Mouse (Mus musculus): ENCODE results near the gene Cfi.

Cfi gene

DNA sequence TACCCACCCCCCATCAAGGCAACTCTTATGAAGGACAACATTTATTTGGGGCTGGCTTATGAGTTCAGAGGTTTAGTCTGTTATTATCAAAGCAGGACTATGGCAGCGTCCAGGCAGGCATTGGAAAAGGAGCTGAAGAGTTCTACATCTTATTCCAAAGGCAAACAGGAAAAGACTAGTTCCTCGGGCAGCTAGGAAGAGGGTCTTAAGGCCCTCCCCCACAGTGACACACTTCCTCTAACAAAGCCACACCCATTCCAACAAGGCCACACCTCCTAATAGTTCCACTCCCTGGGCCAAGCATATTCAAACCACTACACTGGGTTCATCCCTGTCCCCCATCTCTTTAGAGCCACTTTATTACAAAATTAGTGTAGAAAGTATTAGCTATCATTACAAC is 26.9 kb downstream of the Cfi start:
- intact Hi-C loops (cut with DNase I), result loop anchor here (2.0 kb wide), 1 partner anchor 218 kb away; no protein-coding TSS in a partner anchor

DNA sequence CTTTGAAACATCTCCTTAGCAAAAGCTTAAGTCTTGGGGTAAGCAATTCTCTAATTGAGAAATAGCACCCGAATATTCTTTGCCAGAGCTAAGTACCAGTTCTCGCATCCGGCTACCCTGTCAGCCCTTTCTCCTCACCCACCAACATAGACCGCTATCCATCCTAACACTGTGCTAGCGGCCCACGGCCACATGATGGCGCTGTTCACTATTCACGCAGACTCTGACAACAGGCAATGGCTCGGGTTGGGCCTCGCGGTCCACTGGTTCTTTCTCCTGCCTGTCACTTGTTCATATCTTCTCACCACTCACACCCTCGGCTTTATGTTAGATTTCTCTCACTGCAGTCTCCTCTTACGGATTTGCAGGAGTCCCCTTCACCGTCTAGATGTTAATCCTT is 28.0 kb downstream of the Cfi start:
- intact Hi-C loops (cut with DNase I), result loop anchor here (2.0 kb wide), 1 partner anchor 217 kb away; no protein-coding TSS in a partner anchor

DNA sequence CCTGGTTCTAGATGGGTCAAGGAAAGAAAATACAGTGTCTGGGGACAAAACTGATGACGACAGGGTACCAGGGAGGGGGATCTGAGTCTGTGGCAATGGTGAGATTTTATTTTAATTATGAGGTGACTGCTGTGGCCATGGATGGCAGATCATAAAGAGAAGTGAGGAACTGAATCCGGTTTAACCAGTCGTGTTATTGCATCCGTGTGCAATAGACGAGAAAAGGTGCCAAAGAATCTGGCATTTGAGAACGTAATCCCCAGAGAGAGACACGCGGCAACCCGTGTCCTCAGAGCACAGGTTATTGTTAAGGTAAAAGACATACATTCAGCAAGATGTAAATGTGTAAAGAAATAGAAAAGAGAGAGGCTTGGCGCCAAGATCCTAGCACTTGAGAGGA is 41.6 kb downstream of the Cfi start:
- intact Hi-C loops (cut with DNase I), result loop anchor here (5.0 kb wide), 1 partner anchor 50 kb away; no protein-coding TSS in a partner anchor

GRCm38 (mm10) chr3:129878405-129879021 is 42.8 kb downstream of the Cfi start, which contains the start of gene Pla2g12a:
Pla2g12a (plus strand) TSS chr3:129878606.
- intact Hi-C loops (cut with DNase I), result loop anchor here (1.0 to 5.0 kb wide), 2 partner anchors 23 to 51 kb away; partner anchors contain the start of gene Casp6

- intact Hi-C loops (cut with DNase I), result loop anchor here (1.0 to 5.0 kb wide), 2 partner anchors 22 to 52 kb away; partner anchors contain the start of gene Casp6
Measured at GRCm38 (mm10) chr3:129879131-129879757, 43.6 kb downstream of the Cfi start.

DNA sequence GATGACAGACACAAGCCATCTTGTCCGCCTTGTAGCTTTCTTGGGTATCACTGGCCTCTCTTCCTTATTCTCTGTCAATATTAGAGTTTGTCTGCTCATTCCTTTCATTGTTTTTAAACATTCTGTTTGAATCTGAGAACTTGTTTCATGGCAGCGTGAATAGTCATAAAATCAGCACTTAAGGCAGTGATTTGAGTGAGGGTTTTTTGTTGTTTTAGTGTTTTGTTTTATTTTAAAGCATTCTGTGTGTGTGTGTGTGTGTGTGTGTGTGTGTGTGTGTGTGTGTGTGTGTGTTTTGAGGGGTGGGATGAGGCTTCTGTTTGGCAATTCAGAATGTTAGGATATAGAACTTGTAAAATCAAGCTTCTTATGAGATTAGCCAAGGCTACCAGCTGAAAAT is 44.2 kb downstream of the Cfi start:
- intact Hi-C loops (cut with DNase I), result loop anchor here (1.0 to 5.0 kb wide), 2 partner anchors 21 to 53 kb away; partner anchors contain the start of gene Casp6

- intact Hi-C loops (cut with DNase I), result no loop called here
Measured at GRCm38 (mm10) chr3:129880925-129881593, 45.4 kb downstream of the Cfi start.

DNA sequence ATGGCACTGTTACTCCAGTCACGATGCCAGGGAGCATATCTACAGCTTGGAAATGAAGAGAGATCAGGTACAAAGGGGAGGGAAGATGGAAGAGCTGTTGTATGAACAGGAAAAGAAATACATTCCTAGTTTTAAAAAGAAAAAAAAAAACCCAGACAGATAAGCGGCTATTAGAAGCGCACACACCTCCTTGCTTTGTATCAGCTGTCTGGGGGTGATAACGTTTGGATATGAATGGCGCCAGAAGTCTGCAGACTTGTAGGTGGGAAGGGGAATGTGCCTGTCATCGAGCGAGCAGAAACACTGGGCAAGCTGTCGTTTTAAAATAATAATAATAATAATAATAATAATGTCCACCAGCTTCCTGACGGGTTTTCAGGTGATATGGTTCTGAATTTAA is 49.9 kb downstream of the Cfi start:
- intact Hi-C loops (cut with DNase I), result no loop called here

GRCm38 (mm10) chr3:129886430-129886829 is 50.7 kb downstream of the Cfi start:
- intact Hi-C loops (cut with DNase I), result no loop called here

DNA sequence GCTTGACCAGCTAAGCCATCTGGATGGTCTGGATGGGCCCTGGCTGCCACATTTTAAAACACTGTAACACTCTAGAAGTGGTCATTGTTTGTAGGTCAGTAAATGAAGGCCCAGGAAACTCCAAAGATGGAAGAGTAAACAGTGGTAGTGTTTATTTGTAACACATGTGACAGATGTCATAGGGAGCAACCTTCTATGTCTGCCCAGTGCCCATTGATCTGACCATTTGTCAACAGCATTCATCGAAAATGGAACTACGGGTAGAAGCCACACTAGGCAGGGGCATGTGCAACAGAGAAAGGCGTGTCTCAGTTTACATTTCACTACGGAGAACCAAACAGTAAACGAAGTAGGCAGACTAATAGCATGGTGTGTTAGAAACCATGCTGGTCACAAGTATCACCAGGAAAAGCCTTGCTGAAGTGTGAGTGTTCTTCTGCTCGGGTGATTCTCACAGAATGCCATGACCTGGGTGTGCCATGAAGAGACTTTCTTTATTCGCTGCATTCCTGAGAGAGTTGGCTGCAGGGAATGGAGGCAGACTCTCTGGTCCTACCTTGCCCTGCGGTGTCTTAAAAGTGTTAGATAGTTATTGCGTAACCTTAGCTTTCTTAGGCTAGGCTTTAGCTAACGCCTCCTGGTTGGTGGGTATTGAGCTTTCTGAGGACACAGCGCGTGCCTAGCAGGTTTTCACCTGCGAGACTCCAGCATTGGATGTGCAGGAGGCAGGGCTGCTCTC is 52.3 kb downstream of the Cfi start:
- intact Hi-C loops (cut with DNase I), result no loop called here

DNA sequence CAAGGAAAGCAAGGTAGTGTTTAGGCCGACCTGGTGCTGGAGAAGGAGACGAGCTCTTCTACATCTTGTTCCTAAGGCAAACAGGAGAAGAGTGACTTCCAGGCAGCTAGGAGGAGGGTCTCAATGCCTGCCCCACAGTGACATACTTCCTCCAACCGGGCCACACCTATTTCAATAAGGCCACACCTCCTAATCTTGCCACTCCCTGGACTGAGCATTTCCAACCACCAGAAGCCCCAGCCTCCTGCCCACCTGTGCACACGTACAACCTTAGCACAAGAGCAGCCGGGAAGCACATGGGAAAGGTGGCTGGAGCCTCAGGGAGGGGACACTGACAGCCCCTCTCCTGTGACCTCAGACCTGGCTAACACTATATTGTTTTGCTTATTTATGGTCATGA is 56.3 kb downstream of the Cfi start:
- intact Hi-C loops (cut with DNase I), result no loop called here

DNA sequence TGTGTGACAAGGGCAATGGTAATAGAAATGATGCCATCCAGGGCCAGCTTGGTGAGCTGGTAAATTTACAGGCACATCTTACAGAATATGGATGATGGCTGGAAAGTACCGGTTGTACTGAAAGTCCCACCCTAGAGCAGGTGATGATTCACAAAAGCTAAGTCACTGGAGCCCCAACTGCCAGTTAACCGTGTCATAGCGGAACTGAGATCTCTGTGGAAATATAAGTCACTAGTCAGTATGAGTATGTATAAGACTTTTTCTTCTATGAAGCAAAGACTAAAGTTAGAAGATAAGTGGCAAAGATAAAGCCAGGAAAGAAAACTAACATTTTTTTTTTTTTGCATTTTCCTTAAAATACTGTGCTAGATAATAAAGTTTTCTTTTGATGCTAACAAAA is 57.5 kb downstream of the Cfi start:
- intact Hi-C loops (cut with DNase I), result no loop called here

DNA sequence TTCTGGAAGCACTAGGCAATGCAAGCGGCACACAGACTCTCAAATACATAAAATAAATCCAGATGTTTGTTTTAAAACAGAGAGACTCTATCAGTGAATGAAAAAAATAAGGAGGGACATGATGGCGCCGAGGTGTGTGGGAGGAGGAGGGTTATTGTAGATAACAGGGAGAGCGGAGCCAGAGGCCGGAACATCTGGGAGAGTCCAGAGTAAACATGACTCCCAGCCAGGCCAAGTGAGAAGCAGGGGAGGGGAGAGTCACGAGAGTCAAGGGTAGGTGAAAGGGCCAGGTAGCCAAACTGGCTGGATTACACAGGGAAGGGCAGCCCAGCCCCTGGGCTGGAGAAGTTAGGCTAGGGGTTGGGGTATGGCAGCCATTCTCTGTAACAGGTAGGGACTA is 60.9 kb downstream of the Cfi start:
- intact Hi-C loops (cut with DNase I), result no loop called here

GRCm38 (mm10) chr3:129898886-129899285 is 63.2 kb downstream of the Cfi start:
- intact Hi-C loops (cut with DNase I), result no loop called here

DNA sequence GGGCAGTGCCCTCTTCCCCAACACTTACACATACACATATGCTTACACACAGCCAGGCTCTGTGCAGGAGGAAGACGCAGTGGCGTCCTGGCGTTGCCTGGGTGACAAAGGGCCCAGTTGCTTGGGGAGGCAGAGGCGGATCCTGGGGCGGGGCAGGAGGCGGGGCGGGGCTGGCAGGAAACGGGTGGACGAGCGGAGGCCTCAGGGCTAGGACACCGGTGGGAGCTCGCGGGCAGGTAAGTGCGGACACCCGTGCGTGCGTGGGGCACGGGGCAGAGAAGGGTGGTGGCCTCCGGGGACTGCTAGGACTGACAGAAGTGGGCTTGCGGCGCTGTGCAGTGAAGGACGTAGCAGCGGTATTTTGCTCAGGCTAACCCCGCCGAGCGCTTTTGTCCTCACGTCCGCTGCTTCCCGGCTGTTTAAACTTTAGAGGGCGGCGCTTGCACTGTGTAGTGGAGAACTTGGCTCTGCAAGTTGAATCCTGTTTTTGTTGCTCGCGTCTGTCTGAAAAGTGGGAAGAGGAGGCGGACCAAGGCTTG is 65.7 kb downstream of the Cfi start, which contains the start of gene Casp6:
Casp6 (plus strand) TSS at position 155 of the 539 bp plus-strand sequence.
- intact Hi-C loops (cut with DNase I), result loop anchor here (1.0 kb wide), 1 partner anchor 22 kb away; no protein-coding TSS in a partner anchor

GRCm38 (mm10) chr3:129903369-129903768 is 67.7 kb downstream of the Cfi start:
- intact Hi-C loops (cut with DNase I), result no loop called here

GRCm38 (mm10) chr3:129903866-129904265 is 68.2 kb downstream of the Cfi start:
- intact Hi-C loops (cut with DNase I), result no loop called here

DNA sequence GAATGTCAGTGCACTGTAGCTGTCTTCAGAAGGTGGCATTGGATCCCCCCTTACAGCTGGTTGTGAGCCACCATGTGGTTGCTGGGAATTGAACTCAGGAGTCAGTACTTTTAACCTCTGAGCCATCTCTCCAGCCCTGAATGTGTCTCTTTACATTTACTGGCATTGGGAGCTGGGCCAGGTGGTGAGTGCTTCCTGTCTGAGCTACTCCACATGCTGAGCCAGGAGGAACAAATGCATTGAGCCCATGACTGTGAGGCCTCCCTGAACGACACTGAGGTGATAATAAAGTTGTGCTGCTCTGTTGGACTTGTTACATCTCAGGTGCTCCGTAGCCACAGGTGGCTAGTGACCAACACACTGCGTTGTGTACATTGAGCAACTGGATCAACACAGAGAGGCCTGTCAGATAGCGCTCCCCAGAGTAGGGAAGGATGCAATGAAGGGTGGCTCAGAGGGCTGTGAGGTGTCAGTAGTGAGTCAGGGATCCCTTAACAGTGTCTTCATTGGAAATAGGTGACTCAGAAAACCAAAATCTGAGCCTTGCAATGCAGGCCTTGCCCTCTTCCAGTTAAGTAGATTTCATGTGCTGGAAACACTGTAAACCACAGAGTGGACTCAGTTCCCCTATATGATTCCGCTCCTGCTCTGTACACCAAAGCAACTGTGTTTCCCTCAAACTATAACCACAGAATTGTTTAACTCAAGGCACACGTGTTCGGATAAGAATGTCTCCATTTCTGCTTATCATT is 68.9 kb downstream of the Cfi start:
- intact Hi-C loops (cut with DNase I), result no loop called here

DNA sequence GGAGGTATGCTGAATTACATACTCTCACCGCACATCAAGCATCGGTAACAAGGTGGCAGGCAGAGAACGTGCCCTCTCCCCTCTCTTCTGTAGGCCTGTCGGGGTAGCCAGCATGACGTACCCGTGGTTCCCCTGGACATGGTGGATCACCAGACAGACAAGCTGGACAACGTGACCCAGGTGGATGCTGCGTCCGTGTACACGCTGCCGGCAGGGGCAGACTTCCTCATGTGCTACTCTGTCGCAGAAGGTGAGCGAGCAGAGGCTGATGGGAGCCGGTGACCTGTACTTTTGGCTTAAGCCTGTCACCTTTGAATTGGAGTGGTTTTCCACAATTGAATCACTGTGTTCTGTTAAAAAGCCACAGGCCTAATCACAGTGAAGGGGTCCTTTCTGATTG is 76.3 kb downstream of the Cfi start:
- intact Hi-C loops (cut with DNase I), result no loop called here

- intact Hi-C loops (cut with DNase I), result no loop called here
Measured at GRCm38 (mm10) chr3:129913241-129913640, 77.6 kb downstream of the Cfi start.

All from adrenal gland (tissue).